Mouse (Mus musculus) embryonic facial prominence, embryonic 13.5 days (tissue): Measurements from ENCODE around the gene Syt1. TPM values are rescaled to one million over a fixed set of nuclear protein-coding genes. Genes with fewer than 3 reads are reported as not detected.

ENCODE experiments used
- ATAC-seq: fragments of 200-750 bp; cut with Nextera tagmentation; 2 replicates; pipeline ENCODE4 v1.8.0; 2017; ENCODE audit warnings: low read depth; ENCODE audit not compliant: insufficient number of reproducible peaks, insufficient read depth, low FRiP score, low TSS enrichment
- H3K27ac ChIP-seq: fragments of 300-500 bp; sonication (generic); 2 replicates; pipeline ENCODE4 v1.5.1; 2015; ENCODE audit warnings: moderate library complexity, mild to moderate bottlenecking, inconsistent platforms
- H3K27me3 ChIP-seq: fragments of 300-500 bp; sonication (generic); 2 replicates; pipeline ENCODE4 v1.6.1; 2015; ENCODE audit warnings: mild to moderate bottlenecking, inconsistent platforms
- H3K36me3 ChIP-seq: fragments of 300-500 bp; sonication (generic); 2 replicates; pipeline ENCODE4 v1.6.1; 2015; ENCODE audit warnings: mild to moderate bottlenecking, inconsistent platforms
- H3K4me1 ChIP-seq: fragments of 300-500 bp; sonication (generic); 2 replicates; pipeline ENCODE4 v1.6.1; 2015; ENCODE audit warnings: inconsistent platforms
- H3K4me2 ChIP-seq: fragments of 300-500 bp; sonication (generic); 2 replicates; pipeline ENCODE4 v1.6.1; 2015; ENCODE audit warnings: moderate library complexity, mild to moderate bottlenecking, inconsistent platforms
- H3K4me3 ChIP-seq: fragments of 300-500 bp; sonication (generic); 2 replicates; pipeline ENCODE4 v1.5.1; 2015; ENCODE audit warnings: mild to moderate bottlenecking, inconsistent platforms
- H3K9ac ChIP-seq: fragments of 300-500 bp; sonication (generic); 2 replicates; pipeline ENCODE4 v1.6.1; 2015; ENCODE audit warnings: mild to moderate bottlenecking, inconsistent platforms
- H3K9me3 ChIP-seq: fragments of 300-500 bp; sonication (generic); 2 replicates; pipeline ENCODE4 v1.6.1; 2016; ENCODE audit warnings: inconsistent platforms
- WGBS: fragments of 180-500 bp; shearing (Covaris S2); methylation state at CpG from one replicate; pipeline ENCODE4 v1.1.7; 2015; ENCODE audit warnings: mixed read lengths; 5-methylcytosine and 5-hydroxymethylcytosine counted together
- polyA plus RNA-seq: library from polyadenylated mRNA; unstranded; fragments of >200 nt; fragmentation: Nextera tagmentation; extraction: Ambion mirVana; gene quantifications from 2 replicates; pipeline ENCODE4 v1.2.1, GENCODE M21; 2015

Gene Syt1
- polyA plus RNA-seq, 1 experiment from 2014 or later: 2.6 TPM

- Histone ChIP-seq H3K9me3 (no peaks in the 10 kb centered on the region), H3K27me3 (no peaks in the 10 kb centered on the region), H3K9ac (no peak overlapping the region), H3K4me1 (0 out of 2 replicates have a peak, but pooled peaks cover 2% of the 10 kb centered on the region), H3K36me3 (no peaks in the 10 kb centered on the region), H3K27ac (no peak overlapping the region), H3K4me3 (no peak overlapping the region), H3K4me2 (no peak overlapping the region)
- no peak for ATAC-seq
- 78% methylated on average over 10 of the region's 10 CpGs for WGBS
Observed at GRCm38 (mm10) chr10:108455204-108455603, 555.6 kb downstream of the Syt1 start.

GRCm38 (mm10) chr10:108454691-108455117, 556.1 kb downstream of the Syt1 start:
- H3K27ac ChIP-seq: no peak overlapping the region
- no peak overlapping the region for H3K4me2 ChIP-seq
- no peak overlapping the region for H3K4me3 ChIP-seq
- ATAC-seq: no peak
- no peaks in the 10 kb centered on the region for H3K36me3 ChIP-seq
- H3K9me3 ChIP-seq: no peaks in the 10 kb centered on the region
- H3K9ac ChIP-seq: no peak overlapping the region
- H3K27me3 ChIP-seq: no peaks in the 10 kb centered on the region
- 91% methylated on average over 11 of the region's 11 CpGs for WGBS
- 0 out of 2 replicates have a peak, but pooled peaks cover 2% of the 10 kb centered on the region for H3K4me1 ChIP-seq

GRCm38 (mm10) chr10:108453561-108453960, 557.2 kb downstream of the Syt1 start:
- no peak overlapping the region for H3K27ac ChIP-seq
- H3K36me3 ChIP-seq: no peaks in the 10 kb centered on the region
- WGBS: 41% methylated on average over 2 of the region's 2 CpGs
- H3K4me2 ChIP-seq: no peak overlapping the region
- 0 out of 2 replicates have a peak, but pooled peaks cover 2% of the 10 kb centered on the region for H3K4me1 ChIP-seq
- ATAC-seq: no peak
- no peaks in the 10 kb centered on the region for H3K9me3 ChIP-seq
- no peaks in the 10 kb centered on the region for H3K27me3 ChIP-seq
- no peak overlapping the region for H3K4me3 ChIP-seq
- H3K9ac ChIP-seq: no peak overlapping the region

DNA sequence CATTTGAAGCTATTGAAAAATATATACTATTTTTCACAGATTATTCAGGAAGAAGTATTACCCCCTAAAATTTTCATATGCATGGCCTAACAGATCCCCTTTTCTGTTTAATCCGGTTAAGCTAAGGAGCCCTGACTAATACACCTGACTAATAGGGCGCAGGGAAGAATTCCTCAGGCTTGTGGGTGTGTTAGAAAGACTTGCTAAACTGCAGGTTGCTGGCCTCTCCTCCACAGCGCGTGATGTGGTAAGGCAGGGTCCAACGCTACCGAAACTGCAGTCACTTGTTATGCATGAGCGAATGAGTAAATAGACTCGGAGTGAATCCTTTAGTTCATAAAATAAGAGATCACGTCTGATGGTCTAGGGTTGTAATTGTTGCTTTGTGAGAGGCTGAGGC, 558.4 kb downstream of the Syt1 start:
- Histone ChIP-seq H3K9ac (no peak overlapping the region), H3K27me3 (no peaks in the 10 kb centered on the region), H3K4me1 (0 out of 2 replicates have a peak, but pooled peaks cover 2% of the 10 kb centered on the region), H3K4me3 (no peak overlapping the region), H3K27ac (no peak overlapping the region), H3K4me2 (no peak overlapping the region), H3K9me3 (no peaks in the 10 kb centered on the region), H3K36me3 (no peaks in the 10 kb centered on the region)
- 92% methylated on average over 9 of the region's 9 CpGs for WGBS
- ATAC-seq: 0 out of 2 replicates have a peak, but pooled peaks have one; percentile 26

DNA sequence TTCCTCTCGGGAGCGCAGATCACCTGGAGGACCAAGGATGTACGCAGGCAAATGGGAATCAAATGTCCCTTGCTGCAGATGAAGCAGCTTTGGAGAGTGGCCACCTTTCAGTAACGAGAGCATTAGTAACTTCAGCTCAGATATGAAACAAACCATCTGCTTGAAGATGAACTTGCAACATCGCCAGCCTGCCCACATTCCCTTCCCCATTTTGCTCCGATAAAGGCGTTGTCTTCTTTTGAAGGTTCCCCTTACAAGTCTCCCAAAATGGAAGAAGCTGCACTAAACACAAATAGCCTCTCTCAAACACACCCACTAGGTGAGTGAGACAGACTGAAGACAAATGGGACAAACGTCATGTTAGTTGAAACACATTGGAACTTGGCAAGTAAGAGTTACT, 559.3 kb downstream of the Syt1 start:
- ATAC-seq: no peak
- H3K36me3 ChIP-seq: no peaks in the 10 kb centered on the region
- no peak overlapping the region for H3K4me2 ChIP-seq
- no peak overlapping the region for H3K27ac ChIP-seq
- H3K9ac ChIP-seq: no peak overlapping the region
- no peaks in the 10 kb centered on the region for H3K27me3 ChIP-seq
- H3K9me3 ChIP-seq: no peaks in the 10 kb centered on the region
- 87% methylated on average over 8 of the region's 8 CpGs for WGBS
- H3K4me1 ChIP-seq: peaks cover 7% of the 10 kb centered on the region
- H3K4me3 ChIP-seq: no peak overlapping the region

GRCm38 (mm10) chr10:108450401-108450800, 560.4 kb downstream of the Syt1 start:
- no peaks in the 10 kb centered on the region for H3K36me3 ChIP-seq
- no peaks in the 10 kb centered on the region for H3K9me3 ChIP-seq
- 76% methylated on average over 4 of the region's 4 CpGs for WGBS
- ATAC-seq: no peak
- no peak overlapping the region for H3K4me3 ChIP-seq
- H3K4me2 ChIP-seq: no peak overlapping the region
- H3K4me1 ChIP-seq: peaks cover 14% of the 10 kb centered on the region
- no peaks in the 10 kb centered on the region for H3K27me3 ChIP-seq
- no peak overlapping the region for H3K9ac ChIP-seq
- no peak overlapping the region for H3K27ac ChIP-seq

GRCm38 (mm10) chr10:108448421-108448820, 562.4 kb downstream of the Syt1 start:
- Histone ChIP-seq H3K27ac (no peak overlapping the region), H3K27me3 (no peaks in the 10 kb centered on the region), H3K4me3 (no peak overlapping the region), H3K4me1 (peaks cover 26% of the 10 kb centered on the region), H3K9ac (no peak overlapping the region), H3K4me2 (no peak overlapping the region), H3K36me3 (no peaks in the 10 kb centered on the region), H3K9me3 (no peaks in the 10 kb centered on the region)
- ATAC-seq: no peak
- WGBS: 88% methylated on average over 11 of the region's 11 CpGs
